Mouse (Mus musculus) erythroblast, embryonic 14.5 days (primary cell): ENCODE data around the gene Cdkl5.

Source experiments
- GATA1 ChIP-seq: IDR thresholded peaks from 2 replicates; pipeline ENCODE4 v1.6.1; 2012; ENCODE audit warnings: low read length, inconsistent platforms, mixed read lengths
- TAL1 ChIP-seq: IDR thresholded peaks from 3 replicates; pipeline ENCODE4 v1.6.1; 2012; ENCODE audit warnings: low read length, inconsistent platforms, mixed read lengths

- TF ChIP-seq GATA1 (no peak), TAL1 (no peak)
Observed at GRCm38 (mm10) chrX:160748653-160749052, 245.9 kb downstream of the Cdkl5 start.
